Mouse (Mus musculus): ENCODE data around the gene Vkorc1l1. TPM values are rescaled to one million over a fixed set of nuclear protein-coding genes. Genes with fewer than 3 reads are reported as not detected.

Vkorc1l1 gene
- 13.8 TPM for polyA plus RNA-seq (2017; shearing (Covaris generic))

GRCm38 (mm10) chr5:129941495-129942045, at the start of gene Vkorc1l1:
TSS of gene Vkorc1l1 (plus strand) at chr5:129941970.

DNA sequence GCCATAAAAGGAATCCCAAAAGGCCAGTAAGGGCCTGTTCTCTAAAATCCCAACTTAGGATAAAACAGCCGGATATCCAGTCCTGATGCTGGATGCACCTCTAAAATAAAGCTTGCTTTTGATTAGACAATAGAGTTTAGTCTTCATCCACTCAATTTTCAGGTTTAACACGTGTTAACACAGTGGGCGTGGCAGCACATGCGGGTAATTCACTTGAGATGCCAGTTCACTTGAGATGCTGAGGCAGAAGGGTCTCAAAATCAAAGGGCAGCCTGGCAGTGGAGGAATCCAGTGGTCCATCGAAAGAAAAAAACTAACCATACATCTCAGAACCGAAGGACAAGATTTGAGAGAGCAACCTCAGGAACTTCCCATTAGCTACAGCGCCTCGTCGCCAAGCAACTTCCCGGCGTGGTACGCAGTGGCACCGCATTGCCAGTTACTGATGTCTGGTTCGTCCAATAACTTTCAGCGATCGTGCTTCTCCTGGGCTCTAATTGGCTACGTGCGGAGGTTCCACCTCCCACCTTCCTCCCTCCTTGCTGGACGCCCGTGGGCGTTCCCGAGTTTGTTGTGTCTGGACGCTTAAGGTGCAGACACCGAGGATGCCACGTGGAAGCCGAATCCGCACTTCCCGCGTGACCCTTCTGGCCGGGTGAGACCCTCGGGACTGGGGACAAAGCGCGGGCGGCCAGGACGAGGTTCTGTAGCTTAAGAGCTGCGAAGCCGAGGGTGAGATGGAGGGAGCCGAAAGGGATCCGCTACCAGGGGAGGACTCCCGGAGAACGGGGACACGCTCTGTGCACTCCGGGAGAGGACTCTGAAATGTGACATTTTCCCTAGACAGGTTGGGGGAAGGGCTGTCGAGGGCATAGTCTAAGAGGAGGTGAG, 46.3 kb upstream of the Vkorc1l1 start, which contains the start of gene Zbed5:
TSS of gene Zbed5 (plus strand) at position 526 of the 891 bp plus-strand sequence.

DNA sequence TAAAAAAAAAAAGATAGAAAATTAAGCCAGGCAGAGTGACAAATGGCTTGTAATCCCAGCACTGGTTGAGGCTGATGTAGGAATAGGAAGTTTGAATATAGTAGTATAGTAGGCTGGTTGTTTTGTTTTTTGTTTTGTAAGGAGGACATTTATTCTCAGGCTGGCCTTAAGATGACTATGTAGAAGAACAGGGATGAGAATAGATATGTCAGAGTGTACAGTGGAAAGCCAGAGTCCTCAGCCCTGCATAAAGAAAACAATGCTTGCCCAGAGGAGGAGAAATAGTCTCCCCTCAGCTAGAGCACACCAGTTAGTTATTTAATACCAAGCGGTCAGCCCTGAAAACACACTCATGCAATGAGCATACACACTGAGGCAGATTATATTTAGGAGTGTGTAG, 43.3 kb upstream of the Vkorc1l1 start, which contains the start of gene Phkg1:
TSS of gene Phkg1 (minus strand) at position 101 of the 400 bp plus-strand sequence.

GRCm38 (mm10) chr5:129908242-129908965, 33.4 kb upstream of the Vkorc1l1 start, which contains the start of gene Nupr1l:
TSS of gene Nupr1l (plus strand) at chr5:129908540.

GRCm38 (mm10) chr5:130002301-130003146, 60.8 kb downstream of the Vkorc1l1 start, which contains the start of gene Gusb:
TSS of gene Gusb (minus strand) at chr5:130003049.

DNA sequence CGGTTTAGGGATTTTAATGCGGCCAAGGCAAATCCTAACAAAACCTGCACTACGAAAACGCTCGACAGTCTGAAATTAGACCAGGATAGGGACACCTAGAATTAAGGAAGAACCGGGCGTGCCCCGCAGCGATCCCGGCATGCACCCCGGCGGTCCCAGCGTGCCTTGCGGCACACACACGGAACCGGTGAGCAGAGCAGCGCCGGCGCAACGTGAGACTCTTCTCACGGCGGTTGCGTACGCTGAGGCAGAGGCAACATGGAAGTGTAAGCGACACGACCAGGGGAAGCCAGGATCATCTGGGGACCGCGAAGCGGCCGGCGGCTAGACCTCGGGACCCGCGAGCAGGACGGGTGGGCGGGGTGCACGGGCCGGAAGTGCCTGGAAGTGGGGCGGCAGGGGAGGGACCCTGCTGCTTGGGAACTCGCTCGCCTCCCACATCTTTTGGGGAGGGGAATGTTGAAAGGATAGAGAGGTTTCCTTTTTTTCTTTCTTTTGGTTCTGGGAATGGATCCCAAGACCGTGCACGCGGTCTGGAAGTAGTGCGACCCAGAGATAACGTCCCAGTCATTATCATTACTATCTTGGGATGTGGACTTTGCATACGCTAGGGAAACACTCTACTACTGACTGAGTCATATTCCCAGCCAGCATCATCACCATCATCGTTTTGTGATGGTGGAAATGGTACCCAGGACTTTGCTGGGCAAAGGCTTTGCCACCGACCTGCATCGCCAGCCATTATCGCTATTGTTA, 87.5 kb downstream of the Vkorc1l1 start, which contains the start of the genes Asl and Crcp:
TSS of gene Asl (minus strand) at position 106 of the 756 bp plus-strand sequence.
TSS of gene Crcp (plus strand) at position 149 of the 756 bp plus-strand sequence.

Other genes with a start within 250 kb of the Vkorc1l1 start
- gene Sept14, start 233.5 kb upstream of the Vkorc1l1 start, polyA plus RNA-seq (2017; shearing (Covaris generic)) = 0.37 TPM
- gene Mrps17, start 226.5 kb upstream of the Vkorc1l1 start, polyA plus RNA-seq (2017; shearing (Covaris generic)) = 63.8 TPM
- 13.7 TPM for gene Nipsnap2, start 216.9 kb upstream of the Vkorc1l1 start, polyA plus RNA-seq (2017; shearing (Covaris generic))
- 25.9 TPM for gene Psph, start 154.5 kb upstream of the Vkorc1l1 start, polyA plus RNA-seq (2017; shearing (Covaris generic))
- 9.6 TPM for gene Sumf2, start 95.0 kb upstream of the Vkorc1l1 start, polyA plus RNA-seq (2017; shearing (Covaris generic))
- 464 TPM for gene Chchd2, start 54.5 kb upstream of the Vkorc1l1 start, polyA plus RNA-seq (2017; shearing (Covaris generic))
- 0.23 TPM for gene Zbed5, start 46.2 kb upstream of the Vkorc1l1 start, polyA plus RNA-seq (2017; shearing (Covaris generic))
- gene Phkg1, start 43.4 kb upstream of the Vkorc1l1 start, polyA plus RNA-seq (2017; shearing (Covaris generic)) = 0.17 TPM
- gene Nupr1l, start 33.4 kb upstream of the Vkorc1l1 start, polyA plus RNA-seq (2017; shearing (Covaris generic)) = 1.1 TPM
- 18.6 TPM for gene Gusb, start 61.1 kb downstream of the Vkorc1l1 start, polyA plus RNA-seq (2017; shearing (Covaris generic))
- 41.9 TPM for gene Asl, start 87.3 kb downstream of the Vkorc1l1 start, polyA plus RNA-seq (2017; shearing (Covaris generic))
- gene Crcp, start 87.3 kb downstream of the Vkorc1l1 start, polyA plus RNA-seq (2017; shearing (Covaris generic)) = 27.5 TPM
- gene Tpst1, start 131.4 kb downstream of the Vkorc1l1 start, polyA plus RNA-seq (2017; shearing (Covaris generic)) = 5.9 TPM
- 0.76 TPM for gene Kctd7, start 202.9 kb downstream of the Vkorc1l1 start, polyA plus RNA-seq (2017; shearing (Covaris generic))
- 47.6 TPM for gene Rabgef1, start 229.8 kb downstream of the Vkorc1l1 start, polyA plus RNA-seq (2017; shearing (Covaris generic))